Mouse (Mus musculus): Measurements from ENCODE around the gene Tubg2. TPM values are rescaled to one million over a fixed set of nuclear protein-coding genes. Genes with fewer than 3 reads are reported as not detected.

Tubg2 gene
- total and polyA plus RNA-seq, 3 experiments = 2.1 to 10.5 (median 4.7) TPM

GRCm38 (mm10) chr11:101184984-101185383 is 29.3 kb downstream of the Tubg2 start:
- Histone ChIP-seq H3K4me1 (ENCODE audit: control insufficient read depth in 1 of 2, insufficient read depth in 2 of 2) (peaks cover 0 to 10% of the 10 kb centered on the region in 2 experiments; a peak in 1 of 4 replicates), H3K36me3 (replicated peaks in 1 of 2; ENCODE audit: control insufficient read depth in 1 of 2, insufficient read depth in 1 of 2, low read length in 1 of 2) (peaks cover 91 to 99% of the 10 kb centered on the region in 2 experiments), H3K27me3 (replicated peaks) (no peaks in the 10 kb centered on the region), H3K9me3 (replicated peaks; ENCODE audit: low read length) (no peaks in the 10 kb centered on the region), H3K9ac (ENCODE audit: insufficient read depth, low read depth) (no peak overlapping the region), H3K27ac (ENCODE audit: insufficient read depth, low read depth) (no peak overlapping the region), H3K4me2 (ENCODE audit: insufficient read depth, low read depth, poor library complexity, severe bottlenecking) (no peak overlapping the region), H3K79me2 (replicated peaks; ENCODE audit: control insufficient read depth, extremely low read depth, insufficient read depth, poor library complexity, severe bottlenecking) (no peaks in the 10 kb centered on the region), H3K4me3 (replicated peaks in 1 of 3; ENCODE audit: low read depth in 2 of 3, low read length in 2 of 3, poor library complexity in 1 of 3) (no peak overlapping the region)
- no peak for DNase-seq (ENCODE audit: extremely low read depth)
- in situ Hi-C loops (cut with MboI; ENCODE audit: low pct_ligation_motif_present, low pct_unique_long_range_greater_than_20kb, low sequenced_read_pairs) = loop anchor here (5.0 kb wide), 1 partner anchor 103 kb away; the partner anchor contains the start of gene Coasy
- dilution Hi-C loops (cut with MboI; ENCODE audit: extremely low pct_ligation_motif_present, extremely low pct_unique_long_range_greater_than_20kb, low sequenced_read_pairs) = no loop called here
- TF ChIP-seq E2F4 (IDR thresholded peaks at IDR 0.05; ENCODE audit: insufficient replicate concordance, low read depth, low read length) (no peak), ZMIZ1 (IDR thresholded peaks at IDR 0.05; ENCODE audit: low read depth, low read length) (0 out of 2 replicates have a peak, but pooled peaks have one; percentile 27)

- dilution Hi-C loops (cut with MboI; ENCODE audit: extremely low pct_ligation_motif_present, extremely low pct_unique_long_range_greater_than_20kb, low sequenced_read_pairs) = no loop called here
- H3K27me3 ChIP-seq (replicated peaks) = no peaks in the 10 kb centered on the region
- no peaks in the 10 kb centered on the region for H3K9me3 ChIP-seq (replicated peaks; ENCODE audit: low read length)
- peaks cover 0 to 9% of the 10 kb centered on the region in 2 experiments; a peak in 1 of 4 replicates for H3K4me1 ChIP-seq (ENCODE audit: control insufficient read depth in 1 of 2, insufficient read depth in 2 of 2)
- H3K27ac ChIP-seq (ENCODE audit: insufficient read depth, low read depth) = no peak overlapping the region
- in situ Hi-C loops (cut with MboI; ENCODE audit: low pct_ligation_motif_present, low pct_unique_long_range_greater_than_20kb, low sequenced_read_pairs) = no loop called here
- TF ChIP-seq CHD1 (IDR thresholded peaks at IDR 0.05; ENCODE audit: low read depth, low read length) = no peak
- no peak for TF ChIP-seq NELFE (IDR thresholded peaks at IDR 0.05; ENCODE audit: low read depth, low read length)
- no peak for TF ChIP-seq MAFK (IDR thresholded peaks at IDR 0.05; ENCODE audit: insufficient replicate concordance, low read length)
- no peak for TF ChIP-seq SMC3 (IDR thresholded peaks at IDR 0.05; ENCODE audit: low read depth, low read length)
- no peak for TF ChIP-seq ZMIZ1 (IDR thresholded peaks at IDR 0.05; ENCODE audit: low read depth, low read length)
- TF ChIP-seq KAT2A (IDR thresholded peaks at IDR 0.05; ENCODE audit: insufficient replicate concordance, low read length) = no peak
- TF ChIP-seq RCOR1 (conservative IDR thresholded peaks at IDR 0.05; ENCODE audit: low read depth, low read length) = no peak
- no peak overlapping the region for H3K9ac ChIP-seq (ENCODE audit: insufficient read depth, low read depth)
- H3K4me2 ChIP-seq (ENCODE audit: insufficient read depth, low read depth, poor library complexity, severe bottlenecking) = no peak overlapping the region
- H3K36me3 ChIP-seq (replicated peaks in 1 of 2; ENCODE audit: control insufficient read depth in 1 of 2, insufficient read depth in 1 of 2, low read length in 1 of 2) = peaks cover 90 to 99% of the 10 kb centered on the region in 2 experiments
- no peaks in the 10 kb centered on the region for H3K79me2 ChIP-seq (replicated peaks; ENCODE audit: control insufficient read depth, extremely low read depth, insufficient read depth, poor library complexity, severe bottlenecking)
- DNase-seq (ENCODE audit: extremely low read depth) = no peak
- H3K4me3 ChIP-seq (replicated peaks in 1 of 3; ENCODE audit: low read depth in 2 of 3, low read length in 2 of 3, poor library complexity in 1 of 3) = no peak overlapping the region
Measured at GRCm38 (mm10) chr11:101185441-101185840, 29.7 kb downstream of the Tubg2 start.

DNA sequence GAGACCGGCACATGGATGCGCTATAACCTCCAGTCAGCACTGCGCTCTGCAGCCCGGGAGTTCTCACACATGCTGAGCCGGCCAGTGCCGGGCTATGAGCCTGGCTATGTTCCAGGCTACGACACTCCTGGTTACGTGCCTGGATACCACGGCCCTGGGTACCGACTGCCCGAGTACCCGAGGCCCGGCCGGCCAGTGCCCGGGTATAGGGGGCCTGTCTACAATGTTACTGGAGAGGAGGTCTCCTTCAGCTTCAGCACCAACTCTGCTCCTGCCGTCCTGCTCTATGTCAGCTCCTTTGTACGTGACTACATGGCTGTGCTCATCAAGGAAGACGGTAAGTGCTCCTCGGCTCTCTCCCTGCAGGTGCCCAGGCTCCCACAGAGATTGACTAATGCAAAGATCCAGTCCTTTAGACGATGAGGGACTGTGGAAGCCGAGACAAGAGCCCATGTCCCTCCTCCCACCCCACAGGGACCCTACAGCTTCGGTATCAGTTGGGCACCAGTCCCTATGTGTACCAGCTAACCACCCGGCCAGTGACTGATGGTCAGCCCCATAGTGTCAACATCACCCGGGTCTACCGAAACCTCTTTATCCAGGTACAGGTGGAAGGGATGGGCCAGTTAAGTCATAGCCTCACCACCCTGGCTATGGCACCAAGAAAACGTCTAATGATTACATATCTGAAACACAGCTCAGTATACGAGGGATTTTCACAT is 31.0 kb downstream of the Tubg2 start:
- H3K9me3 ChIP-seq (replicated peaks; ENCODE audit: low read length) = no peaks in the 10 kb centered on the region
- no peak overlapping the region for H3K4me3 ChIP-seq (replicated peaks in 1 of 3; ENCODE audit: low read depth in 2 of 3, low read length in 2 of 3, poor library complexity in 1 of 3)
- no peak overlapping the region for H3K27ac ChIP-seq (ENCODE audit: insufficient read depth, low read depth)
- dilution Hi-C loops (cut with MboI; ENCODE audit: extremely low pct_ligation_motif_present, extremely low pct_unique_long_range_greater_than_20kb, low sequenced_read_pairs) = no loop called here
- peaks cover 80 to 99% of the 10 kb centered on the region in 2 experiments for H3K36me3 ChIP-seq (replicated peaks in 1 of 2; ENCODE audit: control insufficient read depth in 1 of 2, insufficient read depth in 1 of 2, low read length in 1 of 2)
- H3K79me2 ChIP-seq (replicated peaks; ENCODE audit: control insufficient read depth, extremely low read depth, insufficient read depth, poor library complexity, severe bottlenecking) = no peaks in the 10 kb centered on the region
- DNase-seq (ENCODE audit: extremely low read depth) = no peak
- H3K4me2 ChIP-seq (ENCODE audit: insufficient read depth, low read depth, poor library complexity, severe bottlenecking) = no peak overlapping the region
- H3K9ac ChIP-seq (ENCODE audit: insufficient read depth, low read depth) = no peak overlapping the region
- H3K27me3 ChIP-seq (replicated peaks) = no peaks in the 10 kb centered on the region
- H3K4me1 ChIP-seq (ENCODE audit: control insufficient read depth in 1 of 2, insufficient read depth in 2 of 2) = peaks cover 0 to 17% of the 10 kb centered on the region in 2 experiments; a peak in 1 of 4 replicates
- TF ChIP-seq MAZ (IDR thresholded peaks at IDR 0.05; ENCODE audit: low read depth, low read length) = no peak
- no peak for TF ChIP-seq NELFE (IDR thresholded peaks at IDR 0.05; ENCODE audit: low read depth, low read length)
- TF ChIP-seq ZMIZ1 (IDR thresholded peaks at IDR 0.05; ENCODE audit: low read depth, low read length) = no peak
- no peak for TF ChIP-seq MAX (IDR thresholded peaks at IDR 0.05; ENCODE audit: low read length)
- TF ChIP-seq TBP (conservative IDR thresholded peaks at IDR 0.05; ENCODE audit: low read depth, low read length) = no peak
- no peak for TF ChIP-seq ZC3H11A (IDR thresholded peaks at IDR 0.05; ENCODE audit: low read depth, low read length)
- in situ Hi-C loops (cut with MboI; ENCODE audit: low pct_ligation_motif_present, low pct_unique_long_range_greater_than_20kb, low sequenced_read_pairs) = no loop called here

Measured in CH12.LX (cell line).